Mouse (Mus musculus) small intestine, adult 2 months (tissue): ENCODE data around the gene Ralgapa2.

Source experiments
- CTCF ChIP-seq: fragments of 200-500 bp; IDR thresholded peaks from 2 replicates; pipeline ENCODE4 v1.5.1; 2012; ENCODE audit warnings: low read depth, mild to moderate bottlenecking, control low read depth, inconsistent platforms, low read length, moderate library complexity, mixed read lengths; ENCODE audit not compliant: insufficient replicate concordance, insufficient read length; ENCODE audit errors: extremely low read depth
- POLR2A ChIP-seq: fragments of 200-500 bp; IDR thresholded peaks from 2 replicates; pipeline ENCODE4 v1.6.1; 2012; ENCODE audit warnings: low read depth, mild to moderate bottlenecking, control low read depth, inconsistent platforms, low read length, moderate library complexity

- TF ChIP-seq CTCF: no peak
- no peak for TF ChIP-seq POLR2A
Observed at GRCm38 (mm10) chr2:146244049-146244448, 268.1 kb downstream of the Ralgapa2 start.
